Mouse (Mus musculus) small intestine, adult 2 months (tissue): ENCODE data around the gene Ank. TPM values are rescaled to one million over a fixed set of nuclear protein-coding genes. Genes with fewer than 3 reads are reported as not detected.

Experiments used
- H3K27ac ChIP-seq: fragments of 200-500 bp; 2 replicates; pipeline ENCODE4 v1.5.1; 2012; ENCODE audit warnings: low read depth, low read length, control low read depth, inconsistent platforms; ENCODE audit not compliant: insufficient read depth
- H3K27me3 ChIP-seq: fragments of 200-500 bp; 2 replicates; pipeline ENCODE4 v1.6.1; 2012; ENCODE audit warnings: mild to moderate bottlenecking, moderate library complexity, low read length, inconsistent platforms; ENCODE audit not compliant: control insufficient read depth, insufficient read depth
- H3K36me3 ChIP-seq: fragments of 200-500 bp; 2 replicates; pipeline ENCODE4 v1.6.1; 2012; ENCODE audit warnings: mild to moderate bottlenecking, low read length, control low read depth, inconsistent platforms; ENCODE audit not compliant: control insufficient read depth, insufficient read depth
- H3K4me1 ChIP-seq: fragments of 200-500 bp; 2 replicates; pipeline ENCODE4 v1.6.1; 2012; ENCODE audit warnings: low read length, inconsistent platforms, mixed read lengths; ENCODE audit not compliant: control insufficient read depth, insufficient read depth, insufficient read length
- H3K4me3 ChIP-seq: fragments of 200-500 bp; 2 replicates; pipeline ENCODE4 v1.5.1; 2012; ENCODE audit warnings: low read depth, mild to moderate bottlenecking, control low read depth, inconsistent platforms, low read length, moderate library complexity
- CTCF ChIP-seq: fragments of 200-500 bp; IDR thresholded peaks from 2 replicates; pipeline ENCODE4 v1.5.1; 2012; ENCODE audit warnings: low read depth, mild to moderate bottlenecking, control low read depth, inconsistent platforms, low read length, moderate library complexity, mixed read lengths; ENCODE audit not compliant: insufficient replicate concordance, insufficient read length; ENCODE audit errors: extremely low read depth
- POLR2A ChIP-seq: fragments of 200-500 bp; IDR thresholded peaks from 2 replicates; pipeline ENCODE4 v1.6.1; 2012; ENCODE audit warnings: low read depth, mild to moderate bottlenecking, control low read depth, inconsistent platforms, low read length, moderate library complexity
- WGBS: fragments of 180-500 bp; shearing (Covaris S2); methylation state at CpG from one replicate; pipeline ENCODE4 v1.1.7; 2018; 5-methylcytosine and 5-hydroxymethylcytosine counted together
- polyA plus RNA-seq: library from polyadenylated mRNA; depleted of rRNA; stranded (reverse); fragments of >200 nt; gene quantifications from 2 replicates; pipeline ENCODE4 v1.2.3, GENCODE M21; 2012

The Ank gene
- polyA plus RNA-seq, 1 experiment = 29.3 TPM

- WGBS = 75% methylated on average over 3 of the region's 3 CpGs
- peaks cover 43% of the 10 kb centered on the region for H3K36me3 ChIP-seq
Observed at GRCm38 (mm10) chr15:27605252-27605651, 138.8 kb downstream of the Ank start.

GRCm38 (mm10) chr15:27609554-27609953, 143.1 kb downstream of the Ank start:
- no peaks in the 10 kb centered on the region for H3K4me1 ChIP-seq
- WGBS = 69% methylated on average over 4 of the region's 4 CpGs
- TF ChIP-seq POLR2A (no peak), CTCF (no peak)
- H3K36me3 ChIP-seq = peaks cover 43% of the 10 kb centered on the region
- no peaks in the 10 kb centered on the region for H3K27me3 ChIP-seq
- H3K4me3 ChIP-seq = no peak overlapping the region
- H3K27ac ChIP-seq = no peak overlapping the region

More at GRCm38 (mm10) chr15:27605252-27605651, 138.8 kb downstream of the Ank start:
- no peak for TF ChIP-seq CTCF
- no peak overlapping the region for H3K4me3 ChIP-seq
- no peaks in the 10 kb centered on the region for H3K27me3 ChIP-seq
- H3K27ac ChIP-seq = no peak overlapping the region
- H3K4me1 ChIP-seq = no peaks in the 10 kb centered on the region

DNA sequence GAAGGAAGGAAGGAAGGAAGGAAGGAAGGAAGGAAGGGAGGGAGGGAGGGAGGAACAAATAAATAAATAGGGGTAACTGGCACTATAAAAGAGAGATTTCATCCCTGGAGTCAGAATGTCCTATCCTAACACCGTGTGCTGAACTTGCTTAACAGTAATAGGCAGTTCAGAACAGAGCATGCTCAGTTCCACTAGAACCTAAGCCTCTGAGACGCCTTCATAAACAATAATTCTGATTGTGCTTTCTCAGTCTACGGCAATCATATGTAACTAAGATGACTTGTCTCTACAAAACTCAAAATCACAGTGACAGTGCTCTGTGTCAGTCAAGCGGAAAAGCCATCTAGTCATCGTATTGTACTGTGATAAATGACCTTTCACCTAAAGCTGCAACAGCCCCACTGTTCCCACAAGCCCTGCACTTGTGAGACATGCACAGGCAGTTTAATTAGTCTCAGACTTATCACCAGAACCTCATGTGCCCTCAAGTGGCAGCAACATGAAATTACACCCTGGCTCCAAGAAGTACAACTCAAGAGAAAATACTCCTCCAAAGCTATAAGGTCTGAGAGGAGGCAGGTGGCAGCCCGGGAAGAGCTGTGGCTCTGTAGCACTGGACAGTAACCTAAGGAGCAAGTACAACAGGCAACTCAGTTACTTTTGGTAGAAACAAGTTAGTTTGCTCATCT, 146.2 kb downstream of the Ank start:
- peaks cover 46% of the 10 kb centered on the region for H3K36me3 ChIP-seq
- 36% methylated on average over 6 of the region's 6 CpGs for WGBS
- no peak overlapping the region for H3K27ac ChIP-seq

GRCm38 (mm10) chr15:27613255-27613654, 146.8 kb downstream of the Ank start:
- 96% methylated on average over 4 of the region's 4 CpGs for WGBS
- no peak for TF ChIP-seq POLR2A
- TF ChIP-seq CTCF = no peak
- H3K4me3 ChIP-seq = no peak overlapping the region
- H3K36me3 ChIP-seq = peaks cover 47% of the 10 kb centered on the region
- no peaks in the 10 kb centered on the region for H3K27me3 ChIP-seq
- no peaks in the 10 kb centered on the region for H3K4me1 ChIP-seq
- no peak overlapping the region for H3K27ac ChIP-seq

More for the DNA sequence above, 146.2 kb downstream of the Ank start:
- Histone ChIP-seq H3K4me1 (no peaks in the 10 kb centered on the region), H3K4me3 (no peak overlapping the region), H3K27me3 (no peaks in the 10 kb centered on the region)
- TF ChIP-seq POLR2A (no peak), CTCF (peak; percentile 61; the same call in 1 of the 2 replicates)

- Histone ChIP-seq H3K36me3 (peaks cover 45% of the 10 kb centered on the region), H3K27me3 (no peaks in the 10 kb centered on the region), H3K4me1 (no peaks in the 10 kb centered on the region), H3K27ac (no peak overlapping the region), H3K4me3 (no peak overlapping the region)
- TF ChIP-seq CTCF = no peak
- no peak for TF ChIP-seq POLR2A
- WGBS = 24% methylated on average over 4 of the region's 4 CpGs
Observed at GRCm38 (mm10) chr15:27616159-27616558, 149.7 kb downstream of the Ank start.

GRCm38 (mm10) chr15:27617227-27617626, 150.8 kb downstream of the Ank start:
- WGBS = 82% methylated on average over 3 of the region's 3 CpGs
- Histone ChIP-seq H3K27ac (no peak overlapping the region), H3K4me1 (no peaks in the 10 kb centered on the region), H3K27me3 (no peaks in the 10 kb centered on the region), H3K4me3 (no peak overlapping the region), H3K36me3 (peaks cover 42% of the 10 kb centered on the region)
- TF ChIP-seq CTCF = no peak
- TF ChIP-seq POLR2A = no peak

- Histone ChIP-seq H3K27me3 (no peaks in the 10 kb centered on the region), H3K27ac (peak overlapping the region; percentile 63; the same call in 1 of the 2 replicates), H3K36me3 (peaks cover 46% of the 10 kb centered on the region), H3K4me1 (no peaks in the 10 kb centered on the region), H3K4me3 (no peak overlapping the region)
- 65% methylated on average over 6 of the region's 6 CpGs for WGBS
- no peak for TF ChIP-seq POLR2A
- TF ChIP-seq CTCF = no peak
Observed at GRCm38 (mm10) chr15:27618778-27619533, 152.5 kb downstream of the Ank start.
